Mouse (Mus musculus): ENCODE results near the gene Pigv.

The Pigv gene

GRCm38 (mm10) chr4:133671881-133672844, at the start of gene Pigv:
Gene Pigv, minus strand, starts transcription at chr4:133672647.
- DNase-seq (ENCODE audit: low spot score), result peak; percentile 82

DNA sequence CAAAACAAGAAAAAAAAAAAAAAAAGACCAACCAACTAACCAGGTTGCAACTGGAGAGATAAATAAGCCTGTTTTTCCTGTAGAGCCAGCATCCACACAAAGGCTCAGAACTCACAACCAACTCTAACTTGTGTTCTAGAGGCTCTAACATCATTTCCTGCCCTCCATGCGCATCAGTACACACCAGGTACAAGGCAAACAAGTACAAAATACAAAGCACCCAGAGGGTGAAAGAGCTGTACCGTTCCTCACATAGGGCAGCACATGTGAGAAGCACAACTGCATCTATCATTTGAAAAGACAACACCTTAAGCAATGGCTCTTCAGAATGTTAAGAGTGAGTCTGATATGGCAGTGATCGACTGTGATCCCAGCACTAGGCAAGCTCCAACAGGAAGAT, 47.3 kb upstream of the Pigv start:
- no peak for DNase-seq (ENCODE audit: low spot score)

GRCm38 (mm10) chr4:133712755-133713154, 40.3 kb upstream of the Pigv start:
- DNase-seq (ENCODE audit: low spot score), result no peak

- DNase-seq (ENCODE audit: low spot score), result no peak
These were observed 39.0 kb upstream of the Pigv start for GRCm38 (mm10) chr4:133711307-133712076.

GRCm38 (mm10) chr4:133709395-133709794, 36.9 kb upstream of the Pigv start:
- no peak for DNase-seq (ENCODE audit: low spot score)

GRCm38 (mm10) chr4:133707464-133707863, 35.0 kb upstream of the Pigv start:
- DNase-seq (ENCODE audit: low spot score), result no peak

GRCm38 (mm10) chr4:133706956-133707355, 34.5 kb upstream of the Pigv start:
- no peak for DNase-seq (ENCODE audit: low spot score)

DNA sequence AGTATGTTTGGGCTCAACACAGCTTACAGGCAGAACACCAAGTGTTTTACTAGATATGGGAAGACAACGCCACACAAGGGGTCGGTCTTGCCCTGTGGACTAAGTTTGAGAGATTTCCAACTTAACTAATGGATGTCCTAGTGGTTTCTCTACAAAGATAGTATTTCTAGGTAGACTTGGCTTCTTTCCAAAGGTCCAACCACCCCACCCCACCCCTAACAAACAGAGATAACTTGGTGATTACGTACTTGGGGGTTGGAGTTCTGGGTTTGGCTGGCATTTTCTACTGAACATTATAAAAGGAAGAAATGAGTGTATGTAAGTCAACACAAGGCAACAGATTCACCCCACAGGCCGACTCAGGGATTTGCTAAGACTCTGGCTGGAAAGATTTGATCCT, 32.6 kb upstream of the Pigv start:
- no peak for DNase-seq (ENCODE audit: low spot score)

DNA sequence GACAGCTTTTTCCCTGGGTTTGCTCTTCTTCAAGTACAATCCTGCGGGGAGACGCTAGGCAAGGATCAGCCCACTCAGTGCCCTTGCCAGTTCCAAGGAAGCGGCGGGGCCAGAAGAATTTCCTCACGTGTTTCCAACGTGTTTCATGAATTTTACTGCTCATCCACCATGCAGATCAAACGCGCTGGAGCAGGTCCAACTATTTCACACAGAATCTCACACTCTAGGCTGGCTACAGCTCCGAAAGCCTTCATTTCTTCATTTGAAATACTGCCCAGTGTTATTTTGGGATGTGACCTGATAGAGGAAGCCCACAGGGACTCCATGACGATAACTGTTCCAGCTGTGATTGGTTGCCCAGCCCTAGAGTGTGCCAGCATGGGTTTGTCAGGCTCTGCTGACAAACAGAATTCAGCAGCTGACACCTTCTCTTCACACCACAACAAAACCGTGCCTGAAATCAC, 28.5 kb upstream of the Pigv start:
- DNase-seq (ENCODE audit: low spot score), result peak; percentile 58

DNA sequence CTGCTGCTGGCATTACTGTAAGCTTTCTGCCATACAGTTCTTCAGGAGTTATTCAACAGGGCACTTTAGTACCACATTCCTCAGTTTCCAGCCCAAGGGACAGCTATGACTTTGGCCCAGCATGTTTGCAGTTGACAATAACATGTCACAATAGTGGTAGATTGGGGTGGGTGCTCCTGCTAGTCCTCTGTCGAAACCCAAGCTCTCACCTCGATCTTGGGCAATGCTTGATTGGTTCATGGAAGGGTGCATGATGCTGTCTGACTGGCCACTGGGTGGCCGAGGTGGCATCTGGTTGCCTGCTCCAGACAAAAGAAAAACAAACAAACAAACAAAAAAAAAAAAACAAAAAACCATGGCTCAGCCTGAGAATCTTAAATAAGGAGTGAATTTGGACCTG, 22.9 kb upstream of the Pigv start:
- DNase-seq (ENCODE audit: low spot score), result no peak

GRCm38 (mm10) chr4:133690252-133690651, 17.8 kb upstream of the Pigv start:
- no peak for DNase-seq (ENCODE audit: low spot score)

DNA sequence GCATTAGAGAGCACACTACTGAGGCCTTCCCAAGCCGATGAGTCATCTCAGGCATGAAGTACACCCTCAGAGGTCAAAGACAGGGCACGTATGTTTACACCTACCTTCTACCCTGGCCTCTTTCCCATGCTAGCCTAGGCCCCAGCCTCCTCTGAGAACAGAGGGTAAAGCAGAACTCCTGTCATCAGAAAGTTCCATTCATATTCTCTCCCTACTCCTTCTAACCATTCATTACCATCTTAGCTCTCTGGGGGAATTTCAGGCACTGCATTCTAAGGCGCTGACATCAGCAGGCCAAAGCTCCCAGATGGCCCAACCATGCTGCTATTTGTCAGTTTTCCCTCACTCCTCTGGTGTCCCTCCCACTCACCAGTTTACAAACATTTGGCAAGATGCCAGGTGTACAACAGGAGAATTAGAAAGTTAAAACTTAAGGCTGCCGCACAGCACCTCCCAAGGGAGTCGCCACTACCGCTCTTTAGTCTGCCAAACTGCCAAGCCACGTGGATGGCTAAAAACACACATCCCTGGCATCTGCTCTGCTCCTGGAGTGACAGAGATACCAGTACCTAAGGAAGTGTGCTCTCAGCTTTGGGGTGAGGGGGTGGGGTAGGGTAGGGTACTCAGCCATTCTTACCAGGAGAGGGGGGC, 16.1 kb upstream of the Pigv start:
- no peak for DNase-seq (ENCODE audit: low spot score)

DNA sequence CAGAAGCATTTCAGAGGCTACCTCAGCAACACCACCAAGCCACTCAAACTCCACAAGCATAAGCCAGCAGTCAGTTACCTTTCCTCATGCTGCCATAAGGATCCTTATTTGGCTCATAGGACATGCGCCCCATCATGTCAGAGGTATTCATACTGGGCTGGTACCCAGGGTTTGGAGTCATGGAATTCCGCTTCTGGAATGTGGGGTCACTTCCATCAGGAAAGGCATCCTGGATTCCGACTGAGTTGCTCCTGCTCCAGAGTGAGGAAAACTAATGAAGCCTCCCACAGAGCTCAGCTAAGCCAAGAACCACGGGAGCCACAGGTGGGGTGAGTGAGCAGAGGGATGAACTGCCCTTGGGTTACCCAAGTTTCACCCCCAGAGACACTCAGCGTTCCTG, 14.7 kb upstream of the Pigv start:
- DNase-seq (ENCODE audit: low spot score), result no peak

DNA sequence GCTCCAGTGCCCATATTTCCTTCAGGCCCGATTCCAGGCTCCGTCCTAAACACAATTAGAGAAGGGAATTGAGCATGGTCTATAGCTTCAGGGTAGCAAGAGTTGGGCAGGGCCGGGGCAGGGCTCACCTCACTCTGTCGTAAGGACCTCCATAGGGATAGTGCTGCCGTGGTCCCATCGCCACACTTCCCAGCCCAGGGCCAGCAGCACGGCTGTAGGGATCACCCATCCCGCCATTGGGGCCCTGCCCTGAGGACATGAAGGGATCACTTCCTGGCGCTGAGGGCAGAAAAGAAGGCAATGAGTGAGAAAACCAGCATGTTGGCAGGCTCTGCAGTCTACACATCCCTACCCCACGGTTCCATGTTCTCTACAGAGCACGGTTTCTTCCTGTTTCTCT, 14.1 kb upstream of the Pigv start:
- DNase-seq (ENCODE audit: low spot score), result no peak

- DNase-seq (ENCODE audit: low spot score), result no peak
These were observed 7.8 kb upstream of the Pigv start for GRCm38 (mm10) chr4:133680206-133680786.

DNA sequence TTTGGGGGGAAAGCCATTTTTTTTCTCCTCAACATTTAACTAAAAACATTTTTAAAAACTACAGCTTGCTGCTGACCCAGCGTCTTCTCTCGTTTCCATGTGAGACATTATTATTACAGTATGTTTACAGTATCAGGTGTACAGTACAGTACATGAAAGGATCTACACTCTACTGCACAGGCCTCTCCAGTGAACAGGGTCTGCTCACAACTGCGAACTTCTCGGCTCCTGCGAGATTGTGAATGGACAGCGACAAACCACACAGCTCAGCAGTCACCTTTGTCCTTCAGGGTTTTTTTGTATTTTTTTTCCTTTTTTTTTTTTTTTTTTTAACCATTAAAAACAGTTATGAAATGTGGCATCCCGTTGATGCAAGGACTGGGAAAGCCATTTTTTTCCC, 7.2 kb upstream of the Pigv start:
- DNase-seq (ENCODE audit: low spot score), result no peak

DNA sequence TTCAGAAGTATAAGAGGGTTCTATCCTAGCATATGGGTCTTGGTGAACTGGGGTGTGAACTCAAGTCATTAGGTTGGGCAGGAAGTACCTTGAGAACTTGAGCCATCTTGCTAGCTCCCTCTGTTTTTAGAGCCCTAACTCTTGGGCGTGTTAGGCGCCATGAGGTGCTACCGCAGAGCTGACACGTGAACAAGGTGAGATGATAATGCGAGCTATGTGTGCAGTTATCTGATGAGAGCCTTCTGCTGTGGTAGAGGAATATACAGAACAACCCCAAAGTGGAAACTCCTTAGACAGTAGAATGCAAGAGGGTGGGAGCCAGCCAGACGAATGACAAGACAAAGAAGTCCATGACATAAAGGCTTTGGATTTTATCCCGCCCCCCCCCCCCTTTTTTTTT, 4.8 kb upstream of the Pigv start:
- DNase-seq (ENCODE audit: low spot score), result no peak

DNA sequence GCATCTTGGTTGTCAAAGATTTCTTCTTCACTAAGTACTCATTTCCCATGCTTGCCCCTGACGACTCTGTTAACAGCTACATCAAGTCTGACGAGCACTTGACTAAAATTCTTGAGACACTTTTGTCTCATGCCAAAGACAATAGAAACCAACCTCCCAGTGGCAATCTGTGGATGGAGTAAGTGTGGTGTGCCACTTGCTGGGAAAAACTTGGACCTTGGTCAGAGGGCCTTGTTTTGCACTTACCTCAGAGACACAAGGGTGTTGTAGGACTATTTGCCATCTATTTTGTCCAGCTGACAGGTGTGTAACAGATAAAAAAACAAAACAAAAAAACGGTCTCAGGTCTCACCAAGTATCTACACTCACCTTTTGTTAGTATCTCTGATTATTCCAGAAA, 3.7 kb upstream of the Pigv start:
- no peak for DNase-seq (ENCODE audit: low spot score)

- DNase-seq (ENCODE audit: low spot score), result peak; percentile 65
These were observed 3.2 kb upstream of the Pigv start for GRCm38 (mm10) chr4:133675594-133676016.

- no peak for DNase-seq (ENCODE audit: low spot score)
These were observed 1.9 kb upstream of the Pigv start for GRCm38 (mm10) chr4:133674331-133674695.

DNA sequence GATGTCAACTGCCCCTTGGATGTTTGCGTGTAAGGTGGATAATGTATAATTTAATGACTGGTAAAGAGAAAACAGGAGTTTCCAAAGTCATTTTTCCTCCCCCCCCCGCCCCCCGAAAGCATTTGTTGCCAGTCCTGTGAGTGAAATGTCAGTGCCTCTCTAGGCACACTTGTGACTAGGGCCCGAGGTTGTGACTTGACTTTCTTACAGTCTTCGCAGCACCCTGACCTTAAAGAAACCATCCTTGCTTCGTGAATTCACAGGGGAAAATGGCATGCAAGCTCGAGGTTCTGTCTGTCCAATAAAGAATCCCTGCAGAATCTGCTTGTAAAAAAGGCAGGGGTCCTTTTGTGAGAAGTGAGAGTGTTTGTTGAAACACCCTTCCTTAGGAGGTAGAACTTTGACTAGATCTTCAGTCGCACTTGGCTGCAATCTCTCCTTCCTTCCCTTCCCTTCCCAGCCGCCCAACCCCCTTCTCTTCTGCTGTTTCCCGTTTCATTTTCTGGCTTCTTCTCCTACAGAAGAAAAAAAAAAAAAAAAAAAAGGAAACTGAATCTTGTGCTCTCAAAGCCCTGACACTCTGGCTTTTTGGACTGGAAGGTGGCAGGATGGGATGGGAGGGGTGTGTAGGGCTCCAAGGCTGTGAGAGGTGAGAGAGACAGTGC, 1.4 kb upstream of the Pigv start:
- DNase-seq (ENCODE audit: low spot score), result no peak
